Mouse (Mus musculus) brain, embryonic 18.5 days (tissue): Measurements from ENCODE around the gene Btd.

Experiments
- DNase-seq: peaks from one replicate; pipeline ENCODE4 v3.0.0-alpha.2; 2012; ENCODE audit warnings: low read depth, low spot score

The Btd gene

GRCm38 (mm10) chr14:31700376-31700775 lies 59.5 kb downstream of the Btd start:
- no peak for DNase-seq

DNA sequence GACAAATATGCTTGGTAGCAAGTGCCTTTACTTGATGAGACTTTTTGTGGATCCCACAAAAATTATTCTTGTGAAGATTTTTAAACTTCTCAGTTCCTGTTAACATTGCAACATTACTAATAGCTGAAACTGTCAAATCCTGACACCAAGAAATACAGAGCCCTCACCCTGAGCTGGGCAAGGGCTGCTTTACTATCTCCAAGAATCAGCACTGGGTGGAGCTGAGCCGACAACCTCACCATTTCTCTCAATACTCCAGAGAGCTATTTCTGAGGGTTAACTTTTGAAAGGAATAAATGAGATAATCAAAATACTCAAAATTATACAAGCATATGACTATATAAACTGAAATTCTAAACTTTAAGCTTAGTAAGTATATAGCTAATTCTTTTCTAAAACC lies 68.5 kb downstream of the Btd start:
- no peak for DNase-seq

- DNase-seq, result no peak
Measured at GRCm38 (mm10) chr14:31715669-31716068, 74.8 kb downstream of the Btd start.

GRCm38 (mm10) chr14:31717360-31717759 lies 76.5 kb downstream of the Btd start:
- DNase-seq, result no peak
